Mouse (Mus musculus): ENCODE measurements around the gene Glis1. TPM values are rescaled to one million over a fixed set of nuclear protein-coding genes. Genes with fewer than 3 reads are reported as not detected.

Glis1 gene
- total and polyA plus RNA-seq, 2 experiments from 2014 or later, result 0.11 TPM; not detected in 1

GRCm38 (mm10) chr4:107637670-107638069 lies 203.3 kb downstream of the Glis1 start:
- no peak for TF ChIP-seq EP300 (IDR thresholded peaks at IDR 0.05; ENCODE audit: low read depth)
- peak; percentile 55 for TF ChIP-seq CTCF (IDR thresholded peaks at IDR 0.05; ENCODE audit: low read depth)

GRCm38 (mm10) chr4:107638303-107638702 lies 203.9 kb downstream of the Glis1 start:
- H3K9ac ChIP-seq (replicated peaks; ENCODE audit: low read depth, low read length), result no peak overlapping the region
- H3K27ac ChIP-seq (ENCODE audit: low read depth), result no peak overlapping the region
- no peaks in the 10 kb centered on the region for H3K27me3 ChIP-seq (ENCODE audit: control insufficient read depth, insufficient read depth, low read length)
- 89% methylated on average over 10 of the region's 10 CpGs for WGBS
- H3K4me3 ChIP-seq (ENCODE audit: low read depth, low read length), result no peak overlapping the region
- DNase-seq (ENCODE audit: low spot score) (no peak), ATAC-seq (ENCODE audit: insufficient read depth, low read depth) (no peak)
- no peaks in the 10 kb centered on the region for H3K9me3 ChIP-seq (replicated peaks; ENCODE audit: control insufficient read depth, low read length)
- no peaks in the 10 kb centered on the region for H3K4me1 ChIP-seq (ENCODE audit: control insufficient read depth, insufficient read depth)
- TF ChIP-seq EP300 (IDR thresholded peaks at IDR 0.05; ENCODE audit: low read depth), result no peak
- no peak for TF ChIP-seq CTCF (IDR thresholded peaks at IDR 0.05; ENCODE audit: low read depth)
- no peak overlapping the region for H3K4me2 ChIP-seq (ENCODE audit: low read depth, low read length)
- no peaks in the 10 kb centered on the region for H3K36me3 ChIP-seq (replicated peaks; ENCODE audit: control insufficient read depth, insufficient read depth, low read length)

More at GRCm38 (mm10) chr4:107637670-107638069, 203.3 kb downstream of the Glis1 start:
- Histone ChIP-seq H3K4me3 (ENCODE audit: low read depth, low read length) (no peak overlapping the region), H3K36me3 (replicated peaks; ENCODE audit: control insufficient read depth, insufficient read depth, low read length) (no peaks in the 10 kb centered on the region), H3K27ac (ENCODE audit: low read depth) (no peak overlapping the region), H3K27me3 (ENCODE audit: control insufficient read depth, insufficient read depth, low read length) (no peaks in the 10 kb centered on the region), H3K9me3 (replicated peaks; ENCODE audit: control insufficient read depth, low read length) (no peaks in the 10 kb centered on the region), H3K9ac (replicated peaks; ENCODE audit: low read depth, low read length) (no peak overlapping the region), H3K4me2 (ENCODE audit: low read depth, low read length) (no peak overlapping the region), H3K4me1 (ENCODE audit: control insufficient read depth, insufficient read depth) (no peaks in the 10 kb centered on the region)
- 67% methylated on average over 3 of the region's 3 CpGs for WGBS
- DNase-seq (ENCODE audit: low spot score) (no peak), ATAC-seq (ENCODE audit: insufficient read depth, low read depth) (no peak)

DNA sequence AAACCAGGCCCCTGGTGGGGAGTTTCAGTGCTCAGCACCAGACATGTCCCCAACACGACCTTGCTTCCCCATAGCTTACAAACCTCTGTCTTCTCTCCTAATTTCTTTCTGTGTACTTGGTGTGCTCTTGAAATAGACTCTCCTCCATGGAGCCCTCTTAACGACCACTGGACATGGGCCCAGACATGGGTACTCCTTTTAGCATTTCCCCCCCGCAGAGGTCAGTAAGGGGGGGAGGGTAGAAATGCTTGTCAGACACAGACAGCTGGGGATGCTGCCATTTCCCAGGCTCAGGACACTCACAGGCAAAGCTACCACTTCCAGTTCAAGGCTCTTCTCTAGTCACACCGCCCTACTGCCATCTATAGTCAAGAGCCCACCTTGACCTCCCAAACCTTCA lies 207.2 kb downstream of the Glis1 start:
- Histone ChIP-seq H3K9me3 (replicated peaks; ENCODE audit: control insufficient read depth, low read length) (no peaks in the 10 kb centered on the region), H3K36me3 (replicated peaks; ENCODE audit: control insufficient read depth, insufficient read depth, low read length) (no peaks in the 10 kb centered on the region), H3K27ac (ENCODE audit: low read depth) (no peak overlapping the region), H3K4me2 (ENCODE audit: low read depth, low read length) (no peak overlapping the region), H3K4me3 (ENCODE audit: low read depth, low read length) (no peak overlapping the region), H3K4me1 (ENCODE audit: control insufficient read depth, insufficient read depth) (no peaks in the 10 kb centered on the region), H3K9ac (replicated peaks; ENCODE audit: low read depth, low read length) (no peak overlapping the region), H3K27me3 (ENCODE audit: control insufficient read depth, insufficient read depth, low read length) (no peaks in the 10 kb centered on the region)
- WGBS, result 45% methylated on average over 4 of the region's 4 CpGs
- DNase-seq (ENCODE audit: low spot score) (no peak), ATAC-seq (ENCODE audit: insufficient read depth, low read depth) (peak; percentile 39; the same call in 1 of the 2 replicates)
- TF ChIP-seq CTCF (IDR thresholded peaks at IDR 0.05; ENCODE audit: low read depth) (no peak), EP300 (IDR thresholded peaks at IDR 0.05; ENCODE audit: low read depth) (no peak)

DNA sequence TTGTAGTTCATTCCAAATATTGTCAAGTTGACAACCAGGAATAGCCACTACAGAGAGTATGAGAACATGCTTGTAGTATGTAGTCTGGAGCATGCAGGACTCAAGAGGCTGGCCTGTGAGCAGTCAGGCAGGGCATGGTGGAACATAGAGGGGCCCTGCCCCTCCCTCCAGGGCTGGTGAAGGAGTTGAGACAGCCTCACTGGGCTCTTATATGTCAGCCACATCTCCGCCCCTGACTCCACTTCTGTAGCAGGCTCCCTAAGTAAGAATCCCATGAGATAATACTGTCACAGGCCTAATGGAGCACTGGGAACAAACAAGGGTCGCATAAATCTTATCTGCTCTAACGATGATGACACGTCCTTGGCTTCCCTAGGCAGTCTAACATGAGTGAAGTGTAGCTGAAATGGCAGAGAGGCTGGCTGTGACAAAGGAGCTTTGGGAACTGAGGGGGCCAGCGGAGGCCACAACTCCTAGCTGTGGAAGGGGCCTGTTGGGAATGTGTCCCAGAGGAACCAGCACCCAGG lies 214.6 kb downstream of the Glis1 start:
- Histone ChIP-seq H3K4me1 (ENCODE audit: control insufficient read depth, insufficient read depth) (peaks cover 4% of the 10 kb centered on the region; the same call in 1 of the 2 replicates), H3K27ac (ENCODE audit: low read depth) (no peak overlapping the region), H3K4me3 (ENCODE audit: low read depth, low read length) (no peak overlapping the region), H3K4me2 (ENCODE audit: low read depth, low read length) (no peak overlapping the region), H3K27me3 (ENCODE audit: control insufficient read depth, insufficient read depth, low read length) (no peaks in the 10 kb centered on the region; the same call in 1 of the 2 replicates), H3K36me3 (replicated peaks; ENCODE audit: control insufficient read depth, insufficient read depth, low read length) (no peaks in the 10 kb centered on the region), H3K9me3 (replicated peaks; ENCODE audit: control insufficient read depth, low read length) (no peaks in the 10 kb centered on the region), H3K9ac (replicated peaks; ENCODE audit: low read depth, low read length) (no peak overlapping the region)
- WGBS, result 43% methylated on average over 5 of the region's 5 CpGs
- ATAC-seq (ENCODE audit: insufficient read depth, low read depth) (no peak), DNase-seq (ENCODE audit: low spot score) (no peak)
- no peak for TF ChIP-seq CTCF (IDR thresholded peaks at IDR 0.05; ENCODE audit: low read depth)
- TF ChIP-seq EP300 (IDR thresholded peaks at IDR 0.05; ENCODE audit: low read depth), result no peak

GRCm38 (mm10) chr4:107651021-107651496 lies 216.7 kb downstream of the Glis1 start:
- TF ChIP-seq EP300 (IDR thresholded peaks at IDR 0.05; ENCODE audit: low read depth) (no peak), CTCF (IDR thresholded peaks at IDR 0.05; ENCODE audit: low read depth) (no peak)
- H3K4me1 ChIP-seq (ENCODE audit: control insufficient read depth, insufficient read depth), result peaks cover 4% of the 10 kb centered on the region; the same call in 1 of the 2 replicates
- 43% methylated on average over 12 of the region's 12 CpGs for WGBS
- no peak overlapping the region for H3K4me3 ChIP-seq (ENCODE audit: low read depth, low read length)
- ATAC-seq (ENCODE audit: insufficient read depth, low read depth) (no peak), DNase-seq (ENCODE audit: low spot score) (no peak)
- peaks cover 3% of the 10 kb centered on the region; the same call in 1 of the 2 replicates for H3K27me3 ChIP-seq (ENCODE audit: control insufficient read depth, insufficient read depth, low read length)
- no peak overlapping the region for H3K27ac ChIP-seq (ENCODE audit: low read depth)
- no peaks in the 10 kb centered on the region for H3K36me3 ChIP-seq (replicated peaks; ENCODE audit: control insufficient read depth, insufficient read depth, low read length)
- no peaks in the 10 kb centered on the region for H3K9me3 ChIP-seq (replicated peaks; ENCODE audit: control insufficient read depth, low read length)
- H3K9ac ChIP-seq (replicated peaks; ENCODE audit: low read depth, low read length), result no peak overlapping the region
- no peak overlapping the region for H3K4me2 ChIP-seq (ENCODE audit: low read depth, low read length)

Data from heart, postnatal 0 days (tissue).